Mouse (Mus musculus) stomach, postnatal 0 days (tissue): ENCODE data around the gene Tprn. TPM values are rescaled to one million over a fixed set of nuclear protein-coding genes. Genes with fewer than 3 reads are reported as not detected.

ENCODE experiments used
- ATAC-seq: fragments of 200-750 bp; cut with Nextera tagmentation; 2 replicates; pipeline ENCODE4 v1.8.0; 2017; ENCODE audit not compliant: low FRiP score, low TSS enrichment
- DNase-seq: peaks from one replicate; pipeline ENCODE4 v3.0.0-alpha.2; 2016; ENCODE audit warnings: low spot score
- H3K27ac ChIP-seq: fragments of 300-500 bp; sonication (generic); replicated peaks from 2 replicates; pipeline ENCODE4 v1.5.1; 2014; ENCODE audit warnings: mild to moderate bottlenecking, control low read depth
- H3K27me3 ChIP-seq: fragments of 300-500 bp; sonication (generic); 2 replicates; pipeline ENCODE4 v1.6.1; 2014; ENCODE audit warnings: low read length; ENCODE audit not compliant: control insufficient read depth, insufficient read depth
- H3K36me3 ChIP-seq: fragments of 300-500 bp; sonication (generic); 2 replicates; pipeline ENCODE4 v1.6.1; 2014; ENCODE audit warnings: low read length, mixed read lengths; ENCODE audit not compliant: control insufficient read depth, insufficient read depth
- H3K4me1 ChIP-seq: fragments of 300-500 bp; sonication (generic); replicated peaks from 2 replicates; pipeline ENCODE4 v1.6.1; 2014; ENCODE audit warnings: antibody characterized with exemption; ENCODE audit not compliant: control insufficient read depth, insufficient read depth
- H3K4me2 ChIP-seq: fragments of 300-500 bp; sonication (generic); replicated peaks from 2 replicates; pipeline ENCODE4 v1.6.1; 2014; ENCODE audit warnings: low read depth, mild to moderate bottlenecking, control low read depth, moderate library complexity
- H3K4me3 ChIP-seq: fragments of 300-500 bp; sonication (generic); 2 replicates; pipeline ENCODE4 v1.5.1; 2014; ENCODE audit warnings: low read depth, low read length, control low read depth
- H3K9ac ChIP-seq: fragments of 300-500 bp; sonication (generic); 2 replicates; pipeline ENCODE4 v1.6.1; 2014; ENCODE audit warnings: mild to moderate bottlenecking, low read length, control low read depth, mixed read lengths
- H3K9me3 ChIP-seq: fragments of 300-500 bp; sonication (generic); 2 replicates; pipeline ENCODE4 v1.6.1; 2016; ENCODE audit warnings: low read length; ENCODE audit not compliant: control insufficient read depth
- CTCF ChIP-seq: IDR thresholded peaks from 2 replicates; pipeline ENCODE4 v1.5.1; 2016; ENCODE audit warnings: antibody characterized with exemption, low read depth, mild to moderate bottlenecking, moderate library complexity
- EP300 ChIP-seq: optimal IDR thresholded peaks from 2 replicates; pipeline ENCODE3; 2016; ENCODE audit warnings: antibody characterized with exemption
- WGBS: fragments of 180-500 bp; shearing (Covaris S2); extraction: QIAGEN DNeasy Blood & Tissue Kit; methylation state at CpG from one replicate; pipeline ENCODE4 v1.1.7; 2014; 5-methylcytosine and 5-hydroxymethylcytosine counted together
- polyA plus RNA-seq: library from polyadenylated mRNA; unstranded; fragments of >200 nt; fragmentation: Nextera tagmentation; extraction: Ambion mirVana; gene quantifications from 2 replicates; pipeline ENCODE4 v1.2.1, GENCODE M21; 2015

The Tprn gene
- polyA plus RNA-seq, 1 experiment from 2014 or later, result 17.4 TPM

DNA sequence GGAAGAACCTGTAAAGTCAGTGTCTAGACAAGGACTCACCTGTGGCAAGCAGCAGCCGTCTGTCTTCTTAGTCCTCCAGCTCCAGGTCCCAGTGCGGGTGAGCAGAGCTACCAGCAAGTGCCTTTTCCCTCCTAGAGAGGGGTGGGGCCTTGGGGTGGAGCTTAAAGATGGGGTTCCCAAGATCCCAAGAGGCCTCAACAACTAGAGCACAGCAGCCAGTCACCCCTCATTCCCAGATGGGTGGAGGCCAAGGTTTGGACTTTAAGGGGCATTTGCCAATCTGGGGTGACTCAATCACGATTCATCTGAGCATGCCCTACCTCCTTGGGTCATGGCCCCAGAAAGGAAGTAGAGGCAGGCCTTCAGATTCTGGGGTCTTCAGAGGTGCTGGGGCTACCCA lies 22.7 kb upstream of the Tprn start:
- H3K9me3 ChIP-seq, result no peaks in the 10 kb centered on the region
- H3K4me1 ChIP-seq, result peaks cover 7% of the 10 kb centered on the region; the same call in 1 of the 2 replicates
- peak overlapping the region; percentile 91 for H3K27ac ChIP-seq
- TF ChIP-seq EP300 (no peak), CTCF (no peak)
- H3K36me3 ChIP-seq, result no peaks in the 10 kb centered on the region
- 72% methylated on average over 3 of the region's 3 CpGs for WGBS
- no peak overlapping the region for H3K4me3 ChIP-seq
- ATAC-seq (no peak), DNase-seq (peak; percentile 38)
- no peak overlapping the region for H3K9ac ChIP-seq
- H3K27me3 ChIP-seq, result no peaks in the 10 kb centered on the region
- peak overlapping the region; percentile 29; the same call in 1 of the 2 replicates for H3K4me2 ChIP-seq

DNA sequence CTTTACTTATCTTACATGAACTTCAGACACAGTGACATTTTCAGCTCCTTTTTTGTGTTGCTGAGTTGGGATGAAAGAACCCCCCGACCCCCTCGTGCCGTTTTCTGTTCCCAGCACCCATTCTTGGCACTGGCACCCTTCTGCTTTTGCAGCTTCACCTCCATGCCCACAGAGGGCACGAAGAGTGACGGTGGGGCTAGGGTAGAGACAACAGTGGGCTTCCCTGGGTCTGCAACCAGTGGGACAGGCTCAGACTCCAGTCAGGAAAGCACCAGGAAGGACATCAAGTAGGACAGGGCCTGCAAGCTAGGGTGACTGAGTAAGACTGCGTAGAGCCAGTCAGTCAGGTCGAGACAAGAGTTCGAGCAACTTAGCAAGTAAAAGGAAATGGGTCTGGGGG lies 22.1 kb upstream of the Tprn start:
- WGBS, result 50% methylated on average over 8 of the region's 8 CpGs
- peak overlapping the region; percentile 78 for H3K4me2 ChIP-seq
- peaks cover 2% of the 10 kb centered on the region; the same call in 1 of the 2 replicates for H3K36me3 ChIP-seq
- TF ChIP-seq CTCF (no peak), EP300 (no peak)
- peak overlapping the region; percentile 45; the same call in 1 of the 2 replicates for H3K9ac ChIP-seq
- DNase-seq (no peak), ATAC-seq (no peak)
- peak overlapping the region; percentile 91 for H3K27ac ChIP-seq
- H3K4me1 ChIP-seq, result peaks cover 7% of the 10 kb centered on the region; the same call in 1 of the 2 replicates
- peak overlapping the region; percentile 23; the same call in 1 of the 2 replicates for H3K4me3 ChIP-seq
- H3K9me3 ChIP-seq, result no peaks in the 10 kb centered on the region
- no peaks in the 10 kb centered on the region for H3K27me3 ChIP-seq

DNA sequence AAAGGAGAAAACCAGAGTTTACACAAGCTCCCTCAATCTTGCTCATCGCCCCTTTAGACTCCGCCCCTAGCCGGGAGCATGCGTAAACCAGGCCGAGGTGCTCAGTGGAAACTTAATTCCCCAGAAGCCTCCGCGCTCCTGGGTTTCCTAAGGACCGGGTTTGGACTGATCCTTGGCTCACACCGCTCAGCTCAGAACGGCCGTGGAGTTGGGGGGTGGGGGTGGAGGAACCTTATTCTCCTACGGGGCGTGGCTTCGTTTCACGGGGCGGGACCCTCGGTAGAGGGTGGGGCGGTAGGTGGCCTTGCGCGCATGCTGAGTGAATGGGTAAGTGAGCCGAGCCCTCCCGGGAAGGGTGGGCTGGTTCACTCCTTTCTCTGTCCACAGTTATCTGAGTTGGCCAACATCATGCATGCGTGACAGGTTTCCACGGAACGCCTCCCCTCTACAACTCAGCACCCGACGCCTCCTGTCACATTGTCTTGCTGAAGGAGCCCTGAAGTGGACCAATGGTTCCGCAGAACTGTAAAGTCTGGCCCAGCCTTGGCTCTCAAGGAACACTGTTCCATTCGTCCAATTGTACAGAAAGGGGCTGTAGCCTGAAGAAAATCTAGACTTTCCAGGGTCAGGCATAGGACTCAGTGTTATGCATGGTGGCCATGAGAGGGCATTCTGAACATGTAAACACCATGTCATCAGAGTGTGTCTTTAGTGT lies 21.5 kb upstream of the Tprn start:
- DNase-seq, result peak; percentile 85
- ATAC-seq, result peak; percentile 66
- H3K4me3 ChIP-seq, result peak overlapping the region; percentile 23
- H3K36me3 ChIP-seq, result peaks cover 2% of the 10 kb centered on the region; the same call in 1 of the 2 replicates
- no peaks in the 10 kb centered on the region for H3K9me3 ChIP-seq
- TF ChIP-seq EP300 (no peak), CTCF (no peak)
- no peaks in the 10 kb centered on the region for H3K27me3 ChIP-seq
- peaks cover 7% of the 10 kb centered on the region; the same call in 1 of the 2 replicates for H3K4me1 ChIP-seq
- WGBS, result 1% methylated on average over 29 of the region's 29 CpGs
- H3K27ac ChIP-seq, result peak overlapping the region; percentile 91
- peak overlapping the region; percentile 78 for H3K4me2 ChIP-seq
- H3K9ac ChIP-seq, result peak overlapping the region; percentile 45; the same call in 1 of the 2 replicates

DNA sequence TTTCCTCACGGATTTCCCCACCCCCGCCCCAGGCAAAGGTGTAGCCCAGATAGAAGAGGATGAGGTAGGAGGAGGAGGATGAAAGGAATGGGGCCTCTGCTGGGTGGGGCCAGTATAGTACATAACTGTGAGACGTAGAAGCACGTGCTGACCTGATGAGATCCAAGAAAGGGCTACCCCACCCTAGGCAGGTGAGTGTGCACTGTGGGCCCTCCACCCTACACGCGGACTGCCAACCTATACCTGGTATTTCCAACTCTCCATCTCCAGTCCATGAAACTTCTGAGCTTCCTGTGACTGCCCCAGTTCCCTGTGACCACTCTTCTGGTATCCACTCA lies 21.0 kb upstream of the Tprn start:
- Histone ChIP-seq H3K27ac (peak overlapping the region; percentile 91), H3K9me3 (no peaks in the 10 kb centered on the region)
- ATAC-seq, result peak; percentile 54

GRCm38 (mm10) chr2:25242101-25242506 lies 20.3 kb upstream of the Tprn start, which contains the start of the genes Rnf208 and Cysrt1:
TSS of gene Rnf208 (plus strand) at chr2:25242255.
TSS of gene Cysrt1 (minus strand) at chr2:25242452.
- H3K4me3 ChIP-seq, result peak within 1 kb of the TSS; percentile 45
- WGBS, result under 1% methylated on average over 38 of the region's 59 CpGs

More for the DNA sequence above, 21.0 kb upstream of the Tprn start:
- Histone ChIP-seq H3K4me3 (peak overlapping the region; percentile 45; the same call in 1 of the 2 replicates), H3K36me3 (peaks cover 2% of the 10 kb centered on the region; the same call in 1 of the 2 replicates), H3K4me1 (peaks cover 7% of the 10 kb centered on the region; the same call in 1 of the 2 replicates), H3K9ac (peak overlapping the region; percentile 69; the same call in 1 of the 2 replicates), H3K4me2 (peak overlapping the region; percentile 78), H3K27me3 (no peaks in the 10 kb centered on the region)
- TF ChIP-seq CTCF (no peak), EP300 (no peak)
- WGBS, result 15% methylated on average over 6 of the region's 6 CpGs
- peak; percentile 66 for DNase-seq

GRCm38 (mm10) chr2:25243342-25243741 lies 19.1 kb upstream of the Tprn start:
- WGBS, result 70% methylated on average over 8 of the region's 8 CpGs

More at GRCm38 (mm10) chr2:25242101-25242506, 20.3 kb upstream of the Tprn start, which contains the start of the genes Rnf208 and Cysrt1:
- Histone ChIP-seq H3K4me1 (peaks cover 7% of the 10 kb centered on the region), H3K9me3 (no peaks in the 10 kb centered on the region), H3K4me2 (peak within 1 kb of the TSS; percentile 78), H3K36me3 (peaks cover 2% of the 10 kb centered on the region; the same call in 1 of the 2 replicates), H3K9ac (peak within 1 kb of the TSS; percentile 69), H3K27ac (peak within 1 kb of the TSS; percentile 91), H3K27me3 (no peaks in the 10 kb centered on the region)
- DNase-seq, result peak; percentile 56
- no peak for TF ChIP-seq CTCF
- TF ChIP-seq EP300, result no peak
- ATAC-seq, result no peak

More at GRCm38 (mm10) chr2:25243342-25243741, 19.1 kb upstream of the Tprn start:
- DNase-seq (no peak), ATAC-seq (no peak)
- no peak overlapping the region for H3K9ac ChIP-seq
- no peak for TF ChIP-seq EP300
- no peak for TF ChIP-seq CTCF
- no peaks in the 10 kb centered on the region for H3K27me3 ChIP-seq
- H3K4me2 ChIP-seq, result no peak overlapping the region
- H3K4me3 ChIP-seq, result no peak overlapping the region
- no peaks in the 10 kb centered on the region for H3K9me3 ChIP-seq
- H3K27ac ChIP-seq, result no peak overlapping the region
- H3K36me3 ChIP-seq, result peaks cover 7% of the 10 kb centered on the region; the same call in 1 of the 2 replicates
- peaks cover 7% of the 10 kb centered on the region for H3K4me1 ChIP-seq
